Mouse (Mus musculus): ENCODE measurements around the gene Zfp335. TPM values are rescaled to one million over a fixed set of nuclear protein-coding genes. Genes with fewer than 3 reads are reported as not detected.

The Zfp335 gene
- total and polyA plus RNA-seq, 2 experiments from 2014 or later, result 11.1 to 29.0 TPM

DNA sequence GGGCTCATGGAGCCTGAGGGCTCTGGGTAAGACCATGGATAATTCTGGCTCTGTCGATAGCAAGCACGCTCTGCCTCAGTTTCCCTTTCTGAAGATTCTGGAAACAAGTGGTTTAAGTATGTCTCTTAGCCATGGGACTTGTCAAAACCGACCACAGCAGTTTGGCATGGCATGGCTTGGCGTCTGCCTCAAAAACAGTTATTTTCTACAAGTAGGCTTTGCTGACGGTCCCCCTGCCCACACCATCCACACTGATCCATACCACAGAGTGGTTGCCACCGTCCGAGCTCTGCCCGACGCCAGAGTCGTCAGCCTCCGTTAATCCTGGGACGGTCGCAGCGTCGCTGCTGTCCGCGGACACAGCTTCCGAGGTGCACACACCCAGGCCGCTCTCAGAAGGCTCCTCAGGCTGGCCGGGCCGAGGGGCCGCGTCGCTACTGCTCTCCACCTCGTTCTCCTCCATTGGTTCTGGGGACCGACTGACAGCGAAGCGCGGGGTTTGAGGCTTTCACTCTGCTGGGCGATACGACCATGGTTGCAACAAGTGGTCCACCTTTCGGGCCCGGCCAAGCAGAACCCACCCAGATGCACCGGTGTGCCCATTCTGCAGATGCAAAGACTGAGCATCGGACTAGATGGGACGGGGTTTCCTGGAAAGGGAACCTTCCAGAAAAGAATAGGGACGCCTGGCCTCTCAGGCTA is 1.0 kb downstream of the Zfp335 start:
- Histone ChIP-seq H3K36me3 (ENCODE audit: insufficient read depth, low read length) (peaks cover 32% of the 10 kb centered on the region), H3K9me3 (ENCODE audit: low read length) (no peaks in the 10 kb centered on the region), H3K27me3 (ENCODE audit: insufficient read depth, low read length) (no peaks in the 10 kb centered on the region), H3K4me2 (ENCODE audit: low read depth, low read length, poor library complexity, severe bottlenecking) (peak overlapping the region; percentile 89), H3K9ac (replicated peaks; ENCODE audit: low read length, poor library complexity, severe bottlenecking) (peak overlapping the region; percentile 95), H3K4me1 (ENCODE audit: insufficient read depth, low read length) (peaks cover 11% of the 10 kb centered on the region), H3K27ac (ENCODE audit: low read depth, low read length) (peak overlapping the region; percentile 100), H3K4me3 (ENCODE audit: low read depth, low read length) (peak overlapping the region; percentile 69)
- DNase-seq (ENCODE audit: low spot score), result no peak
- TF ChIP-seq CTCF (IDR thresholded peaks at IDR 0.05), result no peak
- 5% methylated on average over 37 of the region's 37 CpGs for WGBS
- ATAC-seq (ENCODE audit: low FRiP score), result peak; percentile 9; the same call in 1 of the 2 replicates

DNA sequence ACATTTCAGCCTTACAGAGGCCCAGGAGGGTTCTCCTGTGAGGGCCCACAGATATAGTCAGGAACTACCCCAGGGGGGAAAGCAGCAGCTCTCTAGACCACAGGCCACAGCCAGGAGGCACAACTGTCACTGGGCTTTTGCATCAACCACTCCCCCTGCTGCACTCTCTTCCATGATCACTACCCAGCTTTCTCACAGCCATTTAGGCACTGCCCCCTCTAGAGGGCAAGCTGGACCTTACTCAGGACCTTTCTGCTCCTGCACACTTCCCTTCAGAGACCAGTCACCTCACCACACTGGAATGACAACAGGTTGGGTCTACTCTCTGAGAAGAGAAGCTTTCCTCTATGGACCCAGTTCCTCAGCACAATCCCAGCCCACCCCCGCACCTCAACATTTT is 2.0 kb downstream of the Zfp335 start:
- peak overlapping the region; percentile 89 for H3K4me2 ChIP-seq (ENCODE audit: low read depth, low read length, poor library complexity, severe bottlenecking)
- H3K27ac ChIP-seq (ENCODE audit: low read depth, low read length), result no peak overlapping the region
- peaks cover 41% of the 10 kb centered on the region for H3K36me3 ChIP-seq (ENCODE audit: insufficient read depth, low read length)
- WGBS, result 96% methylated on average over 1 of the region's 1 CpGs
- peaks cover 11% of the 10 kb centered on the region for H3K4me1 ChIP-seq (ENCODE audit: insufficient read depth, low read length)
- ATAC-seq (ENCODE audit: low FRiP score) (no peak), DNase-seq (ENCODE audit: low spot score) (peak; percentile 42)
- no peak overlapping the region for H3K9ac ChIP-seq (replicated peaks; ENCODE audit: low read length, poor library complexity, severe bottlenecking)
- no peaks in the 10 kb centered on the region for H3K9me3 ChIP-seq (ENCODE audit: low read length)
- H3K4me3 ChIP-seq (ENCODE audit: low read depth, low read length), result peak overlapping the region; percentile 69; the same call in 1 of the 2 replicates
- no peaks in the 10 kb centered on the region for H3K27me3 ChIP-seq (ENCODE audit: insufficient read depth, low read length)
- TF ChIP-seq CTCF (IDR thresholded peaks at IDR 0.05), result peak; percentile 63

- no peak overlapping the region for H3K4me3 ChIP-seq (ENCODE audit: low read depth, low read length)
These were observed 2.5 kb downstream of the Zfp335 start for GRCm38 (mm10) chr2:164909100-164909499.

DNA sequence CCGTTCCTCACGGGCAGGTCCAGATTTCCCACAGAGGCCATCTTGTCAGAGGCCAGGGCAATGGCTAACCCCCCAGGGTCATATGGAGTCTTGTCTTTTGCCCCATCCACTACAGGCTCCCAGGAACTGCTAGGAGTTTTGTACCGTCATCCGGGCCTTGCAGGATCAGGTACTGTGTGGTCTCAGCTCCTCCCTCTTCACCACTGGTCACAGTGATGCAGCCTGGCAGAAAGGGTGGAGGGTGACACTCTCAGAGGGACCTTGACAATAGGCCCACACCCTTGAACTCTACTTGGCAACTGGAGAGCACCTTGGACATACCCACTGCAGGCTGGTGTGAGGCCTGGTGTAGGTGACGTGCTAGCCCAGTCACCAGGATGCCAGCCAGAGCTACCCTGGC is 3.5 kb downstream of the Zfp335 start:
- ATAC-seq (ENCODE audit: low FRiP score), result no peak
- Histone ChIP-seq H3K4me1 (ENCODE audit: insufficient read depth, low read length) (peaks cover 11% of the 10 kb centered on the region), H3K36me3 (ENCODE audit: insufficient read depth, low read length) (peaks cover 51% of the 10 kb centered on the region), H3K27ac (ENCODE audit: low read depth, low read length) (no peak overlapping the region), H3K27me3 (ENCODE audit: insufficient read depth, low read length) (no peaks in the 10 kb centered on the region), H3K4me3 (ENCODE audit: low read depth, low read length) (no peak overlapping the region), H3K4me2 (ENCODE audit: low read depth, low read length, poor library complexity, severe bottlenecking) (no peak overlapping the region), H3K9ac (replicated peaks; ENCODE audit: low read length, poor library complexity, severe bottlenecking) (no peak overlapping the region), H3K9me3 (ENCODE audit: low read length) (no peaks in the 10 kb centered on the region)
- TF ChIP-seq CTCF (IDR thresholded peaks at IDR 0.05), result no peak
- no peak for DNase-seq (ENCODE audit: low spot score)
- WGBS, result over 99% methylated on average over 5 of the region's 5 CpGs

More at GRCm38 (mm10) chr2:164909100-164909499, 2.5 kb downstream of the Zfp335 start:
- WGBS, result 91% methylated on average over 3 of the region's 3 CpGs
- DNase-seq (ENCODE audit: low spot score) (no peak), ATAC-seq (ENCODE audit: low FRiP score) (no peak)
- Histone ChIP-seq H3K9me3 (ENCODE audit: low read length) (no peaks in the 10 kb centered on the region), H3K36me3 (ENCODE audit: insufficient read depth, low read length) (peaks cover 45% of the 10 kb centered on the region), H3K4me2 (ENCODE audit: low read depth, low read length, poor library complexity, severe bottlenecking) (no peak overlapping the region), H3K9ac (replicated peaks; ENCODE audit: low read length, poor library complexity, severe bottlenecking) (no peak overlapping the region), H3K4me1 (ENCODE audit: insufficient read depth, low read length) (peaks cover 11% of the 10 kb centered on the region), H3K27ac (ENCODE audit: low read depth, low read length) (no peak overlapping the region), H3K27me3 (ENCODE audit: insufficient read depth, low read length) (no peaks in the 10 kb centered on the region)
- TF ChIP-seq CTCF (IDR thresholded peaks at IDR 0.05), result no peak

DNA sequence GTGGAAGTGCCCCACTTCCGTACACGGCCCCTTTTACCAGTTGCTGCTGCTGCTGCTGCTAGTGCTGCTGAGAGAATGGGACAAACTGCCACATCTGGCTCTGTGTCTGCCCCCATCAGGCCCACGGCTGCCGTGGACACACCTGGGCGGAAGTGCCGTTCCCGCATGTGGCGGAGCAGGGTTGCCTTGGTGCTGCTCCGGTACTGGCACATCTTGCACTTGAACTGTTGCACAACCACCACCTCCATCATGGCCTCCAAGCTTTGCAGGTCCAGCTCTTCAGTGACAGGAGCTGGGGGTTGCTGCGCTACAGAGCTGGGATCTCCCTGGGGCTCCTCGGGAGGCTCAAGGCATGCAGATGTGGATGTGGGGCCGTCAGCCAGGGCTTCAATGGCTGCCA is 4.0 kb downstream of the Zfp335 start:
- no peak for ATAC-seq (ENCODE audit: low FRiP score)
- no peak for TF ChIP-seq CTCF (IDR thresholded peaks at IDR 0.05)
- H3K9ac ChIP-seq (replicated peaks; ENCODE audit: low read length, poor library complexity, severe bottlenecking), result no peak overlapping the region
- H3K27ac ChIP-seq (ENCODE audit: low read depth, low read length), result no peak overlapping the region
- no peaks in the 10 kb centered on the region for H3K27me3 ChIP-seq (ENCODE audit: insufficient read depth, low read length)
- 96% methylated on average over 12 of the region's 12 CpGs for whole genome bisulfite sequencing
- H3K4me1 ChIP-seq (ENCODE audit: insufficient read depth, low read length), result peaks cover 11% of the 10 kb centered on the region
- no peak for DNase-seq (ENCODE audit: low spot score)
- no peak overlapping the region for H3K4me2 ChIP-seq (ENCODE audit: low read depth, low read length, poor library complexity, severe bottlenecking)
- peaks cover 55% of the 10 kb centered on the region for H3K36me3 ChIP-seq (ENCODE audit: insufficient read depth, low read length)
- no peak overlapping the region for H3K4me3 ChIP-seq (ENCODE audit: low read depth, low read length)
- H3K9me3 ChIP-seq (ENCODE audit: low read length), result no peaks in the 10 kb centered on the region

DNA sequence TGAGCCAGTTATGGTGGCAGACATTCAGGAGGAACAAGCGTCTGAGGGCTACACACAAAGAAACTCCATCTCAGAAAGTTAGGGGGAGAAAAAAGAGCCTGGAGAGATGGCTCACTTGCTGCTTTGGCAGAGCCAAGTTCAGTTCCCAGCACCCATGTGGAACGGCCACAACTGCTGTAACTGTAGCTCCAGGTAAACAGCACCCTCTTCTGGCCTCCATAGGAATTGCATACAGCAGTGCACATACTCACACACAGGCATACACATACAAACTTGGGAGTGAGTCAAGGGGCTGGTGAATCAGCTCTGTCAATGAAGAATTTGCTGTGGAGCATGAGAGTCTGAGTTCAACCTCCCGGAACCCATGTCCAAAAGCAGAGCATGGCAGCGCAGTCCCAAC is 5.5 kb downstream of the Zfp335 start:
- Histone ChIP-seq H3K27ac (ENCODE audit: low read depth, low read length) (no peak overlapping the region), H3K9ac (replicated peaks; ENCODE audit: low read length, poor library complexity, severe bottlenecking) (no peak overlapping the region), H3K4me3 (ENCODE audit: low read depth, low read length) (no peak overlapping the region), H3K4me2 (ENCODE audit: low read depth, low read length, poor library complexity, severe bottlenecking) (no peak overlapping the region), H3K36me3 (ENCODE audit: insufficient read depth, low read length) (peaks cover 70% of the 10 kb centered on the region), H3K27me3 (ENCODE audit: insufficient read depth, low read length) (no peaks in the 10 kb centered on the region), H3K4me1 (ENCODE audit: insufficient read depth, low read length) (peaks cover 8% of the 10 kb centered on the region), H3K9me3 (ENCODE audit: low read length) (no peaks in the 10 kb centered on the region)
- WGBS, result 95% methylated on average over 4 of the region's 4 CpGs
- peak; percentile 56 for TF ChIP-seq CTCF (IDR thresholded peaks at IDR 0.05)
- ATAC-seq (ENCODE audit: low FRiP score), result no peak
- no peak for DNase-seq (ENCODE audit: low spot score)
